Mouse (Mus musculus) megakaryocyte, embryonic 14.5 days (primary cell): Measurements from ENCODE around the gene Colec11.

Source experiments
- FLI1 ChIP-seq: IDR thresholded peaks from 2 replicates; pipeline ENCODE4 v1.6.1; 2012; ENCODE audit warnings: low read length, inconsistent platforms, mixed read lengths
- GATA1 ChIP-seq: IDR thresholded peaks from 3 replicates; pipeline ENCODE4 v1.6.1; 2012; ENCODE audit warnings: mixed read lengths, low read length, inconsistent platforms, borderline replicate concordance

- no peak for TF ChIP-seq GATA1
- TF ChIP-seq FLI1, result no peak
Observed at GRCm38 (mm10) chr12:28552299-28552698, 70.9 kb downstream of the Colec11 start, which contains the start of gene Dcdc2c.
